Mouse (Mus musculus) megakaryocyte-erythroid progenitor cell, adult 5-6 weeks (primary cell): ENCODE measurements at regions not wholly inside any gene's neighbourhood (a gene's known extent, or its start where the extent isn't known, plus 50 kb on each side); places are given as distances from the start of the nearest gene placed in this dataset.

Source experiments
- ATAC-seq: replicated peaks from 2 replicates; pipeline ENCODE4 v1.8.0; 2016; ENCODE audit warnings: mild to moderate bottlenecking, inconsistent platforms; ENCODE audit not compliant: severe bottlenecking, poor library complexity, low FRiP score, low TSS enrichment

- no peak for ATAC-seq
These were observed 159.2 kb downstream of the Qrsl1 start for GRCm38 (mm10) chr10:43742085-43743054.

GRCm38 (mm10) chr10:43743188-43744120 lies 158.1 kb downstream of the Qrsl1 start:
- no peak for ATAC-seq

- ATAC-seq, result no peak
These were observed 155.5 kb downstream of the Qrsl1 start for GRCm38 (mm10) chr10:43745931-43746630.

GRCm38 (mm10) chr10:43746631-43747001 lies 154.9 kb downstream of the Qrsl1 start:
- ATAC-seq, result no peak

GRCm38 (mm10) chr10:43747541-43747940 lies 154.0 kb downstream of the Qrsl1 start:
- no peak for ATAC-seq

- no peak for ATAC-seq
These were observed 153.2 kb downstream of the Qrsl1 start for GRCm38 (mm10) chr10:43748300-43748699.

GRCm38 (mm10) chr10:43749496-43750110 lies 151.9 kb downstream of the Qrsl1 start:
- no peak for ATAC-seq

- ATAC-seq, result no peak
These were observed 151.1 kb downstream of the Qrsl1 start for GRCm38 (mm10) chr10:43750401-43750800.

- no peak for ATAC-seq
These were observed 150.7 kb downstream of the Qrsl1 start for GRCm38 (mm10) chr10:43750854-43751253.

- no peak; the same call in 1 of the 2 replicates for ATAC-seq
These were observed 149.5 kb downstream of the Qrsl1 start for GRCm38 (mm10) chr10:43751881-43752675.

GRCm38 (mm10) chr10:43756881-43757565 lies 144.5 kb downstream of the Qrsl1 start:
- ATAC-seq, result no peak

- ATAC-seq, result no peak
These were observed 143.2 kb downstream of the Qrsl1 start for GRCm38 (mm10) chr10:43758124-43759025.

GRCm38 (mm10) chr10:43759186-43759905 lies 142.2 kb downstream of the Qrsl1 start:
- ATAC-seq, result no peak

- ATAC-seq, result no peak
These were observed 141.7 kb downstream of the Qrsl1 start for GRCm38 (mm10) chr10:43759906-43760281.

- ATAC-seq, result peak; percentile 58
These were observed 139.5 kb downstream of the Qrsl1 start for GRCm38 (mm10) chr10:43761979-43762570.

GRCm38 (mm10) chr10:43764581-43764980 lies 137.0 kb downstream of the Qrsl1 start:
- ATAC-seq, result no peak
